Mouse (Mus musculus): ENCODE measurements around the gene Ppfibp1.
A peak's percentile ranks its signal among the peaks of the same experiment; 100 is the strongest.
"Not testable (repeated sequence)": the region's sequence is repeated elsewhere in the genome, so short reads cannot be mapped to it uniquely, and the experiment has no call there.

The Ppfibp1 gene

GRCm38 (mm10) chr6:146887958-146888659 is at the start of gene Ppfibp1:
Gene Ppfibp1, plus strand, starts transcription at chr6:146888487.
- DNase-seq, result peak; percentile 97

DNA sequence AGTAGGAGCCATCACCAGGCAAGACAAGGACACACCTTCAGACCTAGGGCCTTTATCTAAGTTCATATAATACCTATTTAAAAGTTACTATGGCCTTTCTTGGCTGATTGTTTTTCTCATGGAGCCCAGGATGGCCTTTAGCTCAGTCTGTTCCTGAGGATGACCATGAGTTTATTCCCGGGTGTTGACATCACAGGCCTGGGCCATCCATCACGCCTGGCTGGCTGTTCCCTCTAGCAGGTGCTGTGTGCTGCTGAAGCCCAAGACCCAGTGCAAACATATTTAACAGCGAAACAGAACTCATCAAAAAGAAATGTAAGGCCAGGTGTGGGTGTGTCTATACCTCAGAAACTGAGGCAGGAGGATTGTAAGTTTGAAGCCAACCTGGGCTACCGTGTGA is 49.4 kb upstream of the Ppfibp1 start:
- no peak for DNase-seq

DNA sequence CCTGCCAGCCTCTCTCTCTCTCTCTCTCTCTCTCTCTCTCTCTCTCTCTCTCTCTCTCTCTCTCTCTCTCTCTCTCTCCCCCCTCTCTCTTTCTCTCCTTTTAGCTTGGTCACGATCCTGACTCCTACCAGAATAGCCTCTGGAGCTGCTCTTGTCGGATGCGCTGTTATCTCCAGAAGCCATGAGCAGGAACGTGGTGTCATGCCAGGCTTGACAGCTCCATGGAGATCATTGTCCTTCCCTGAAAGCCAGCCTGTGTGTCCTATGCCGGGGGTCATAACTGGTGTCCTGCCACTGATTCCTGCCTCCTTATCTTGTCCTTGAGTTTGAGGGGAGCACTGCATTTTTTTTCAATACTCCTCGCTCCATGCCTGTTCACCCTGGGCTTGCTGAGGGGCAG is 43.4 kb upstream of the Ppfibp1 start:
- no peak for DNase-seq

- DNase-seq, result no peak
Measured at GRCm38 (mm10) chr6:146845347-146845746, 42.9 kb upstream of the Ppfibp1 start.

- DNase-seq, result no peak
Measured at GRCm38 (mm10) chr6:146845961-146846750, 42.1 kb upstream of the Ppfibp1 start.

DNA sequence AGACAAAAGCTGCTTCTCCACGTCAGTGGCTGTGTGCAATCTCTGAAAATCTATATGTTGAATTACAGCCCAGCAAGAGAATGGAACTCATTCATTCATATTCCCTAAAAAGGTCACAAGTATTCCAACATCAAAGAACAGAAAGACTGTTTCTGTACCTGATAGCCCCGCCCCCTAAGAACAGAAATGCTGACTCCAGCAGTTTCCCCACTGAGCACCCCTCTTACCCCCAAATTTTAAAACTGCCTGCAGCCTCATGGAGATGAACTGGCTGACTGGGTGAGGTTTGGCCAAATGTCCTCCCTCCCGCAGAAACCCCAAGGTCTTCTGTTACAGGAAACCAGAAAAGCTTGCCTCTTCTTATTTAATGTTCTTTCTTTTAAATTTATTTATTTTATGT is 40.9 kb upstream of the Ppfibp1 start:
- DNase-seq, result no peak

GRCm38 (mm10) chr6:146848281-146848680 is 40.0 kb upstream of the Ppfibp1 start:
- DNase-seq, result no peak

GRCm38 (mm10) chr6:146850050-146850449 is 38.2 kb upstream of the Ppfibp1 start, which contains the start of gene Smco2:
Gene Smco2, plus strand, starts transcription at chr6:146850104.
- no peak for DNase-seq

GRCm38 (mm10) chr6:146851916-146852315 is 36.4 kb upstream of the Ppfibp1 start:
- no peak for DNase-seq

DNA sequence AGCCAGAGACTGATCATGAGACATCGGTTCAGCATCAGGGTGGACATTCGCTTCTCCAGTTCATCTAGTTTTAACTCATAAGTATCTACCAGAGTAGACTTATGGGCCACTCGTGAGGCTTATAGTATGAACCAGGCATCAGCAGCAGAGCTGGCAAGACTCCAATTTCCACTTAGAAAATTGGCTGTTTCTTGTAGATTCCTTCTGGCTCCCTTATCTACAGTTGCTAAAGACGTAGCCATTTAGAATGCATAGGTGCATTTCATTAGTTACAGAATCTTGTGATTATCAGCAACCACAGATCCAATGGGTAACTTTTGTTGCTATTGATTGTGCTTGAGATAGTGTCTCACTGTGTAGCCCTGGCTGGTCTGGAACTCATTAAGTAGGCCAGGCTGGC is 35.5 kb upstream of the Ppfibp1 start:
- no peak for DNase-seq

GRCm38 (mm10) chr6:146855185-146855584 is 33.1 kb upstream of the Ppfibp1 start:
- DNase-seq, result no peak

- no peak for DNase-seq
Measured at GRCm38 (mm10) chr6:146857386-146857785, 30.9 kb upstream of the Ppfibp1 start.

GRCm38 (mm10) chr6:146863154-146863553 is 25.1 kb upstream of the Ppfibp1 start:
- DNase-seq, result no peak

DNA sequence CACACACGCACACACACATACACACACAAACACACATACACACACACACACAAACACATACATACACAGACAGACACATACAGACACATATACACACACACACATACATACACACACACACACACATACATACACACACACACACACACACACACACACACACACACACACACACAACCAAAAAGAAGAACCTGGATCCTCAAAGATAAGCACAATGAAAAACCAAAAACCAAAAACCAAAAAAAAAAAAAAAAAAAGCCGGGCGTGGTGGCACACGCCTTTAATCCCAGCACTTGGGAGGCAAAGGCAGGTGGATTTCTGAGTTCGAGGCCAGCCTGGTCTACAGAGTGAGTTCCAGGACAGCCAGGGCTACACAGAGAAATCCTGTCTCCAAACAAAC is 23.9 kb upstream of the Ppfibp1 start:
- not testable (repeated sequence) for DNase-seq

DNA sequence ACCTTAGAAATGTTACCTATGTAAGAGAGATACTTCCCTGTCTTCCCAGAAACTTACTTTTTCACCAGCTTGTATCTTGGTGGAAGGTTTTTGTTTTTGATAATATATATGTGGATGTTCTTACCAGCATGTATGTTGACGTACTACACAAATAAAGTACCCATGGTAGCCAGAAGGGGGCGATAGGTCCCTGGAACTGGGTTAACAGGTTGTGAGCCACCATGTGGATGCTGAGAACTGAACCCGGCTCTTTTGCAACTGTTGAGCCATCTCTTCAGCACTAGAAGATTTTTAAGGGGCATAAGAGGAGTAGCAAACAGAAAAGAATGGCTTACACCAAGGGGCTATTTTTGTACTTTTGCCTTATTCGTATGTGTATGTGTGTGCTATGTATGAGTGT is 22.6 kb upstream of the Ppfibp1 start:
- peak; percentile 21 for DNase-seq

- DNase-seq, result peak; percentile 32
Measured at GRCm38 (mm10) chr6:146871975-146872374, 16.3 kb upstream of the Ppfibp1 start.

- DNase-seq, result no peak
Measured at GRCm38 (mm10) chr6:146874415-146874814, 13.9 kb upstream of the Ppfibp1 start.

DNA sequence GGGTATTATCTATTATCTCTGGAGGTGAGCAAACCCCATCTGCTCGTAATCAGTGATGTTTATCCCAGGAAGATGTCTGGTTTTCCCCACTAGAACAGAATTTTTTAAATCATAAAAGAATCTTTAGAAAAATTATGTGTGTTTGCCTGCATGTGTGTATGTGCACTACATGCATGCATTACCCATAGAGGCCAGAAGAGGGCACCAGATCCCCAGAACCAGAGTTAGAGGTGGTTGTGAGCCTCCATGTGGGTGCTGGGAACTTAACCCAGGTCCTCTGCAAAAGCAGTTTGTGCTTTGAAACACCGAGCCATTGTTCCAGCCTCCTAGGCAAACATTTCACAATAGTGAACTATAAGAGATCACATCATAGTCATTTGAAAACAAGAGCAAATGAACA is 11.5 kb upstream of the Ppfibp1 start:
- DNase-seq, result no peak

- DNase-seq, result no peak
Measured at GRCm38 (mm10) chr6:146877425-146878045, 10.8 kb upstream of the Ppfibp1 start.

DNA sequence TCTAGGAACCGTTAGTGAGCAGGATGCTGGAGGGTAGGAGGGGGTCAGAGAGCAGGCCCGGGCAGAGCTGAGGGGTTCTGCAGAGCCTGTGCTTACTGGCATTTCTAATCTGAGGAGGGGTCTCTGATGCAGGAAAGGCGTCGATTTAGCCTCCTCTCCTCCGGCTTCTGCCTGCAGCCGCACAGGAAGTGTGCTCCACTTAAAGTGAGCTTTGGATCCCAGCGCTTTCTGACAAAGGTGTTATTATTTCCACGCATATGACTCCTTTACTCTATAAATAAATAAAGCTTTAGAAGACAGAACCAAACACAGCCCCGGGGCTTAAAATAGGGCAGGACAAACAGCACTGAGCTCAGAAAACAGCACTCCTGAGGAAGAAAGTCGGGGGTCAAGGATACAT is 9.4 kb upstream of the Ppfibp1 start:
- no peak for DNase-seq

DNA sequence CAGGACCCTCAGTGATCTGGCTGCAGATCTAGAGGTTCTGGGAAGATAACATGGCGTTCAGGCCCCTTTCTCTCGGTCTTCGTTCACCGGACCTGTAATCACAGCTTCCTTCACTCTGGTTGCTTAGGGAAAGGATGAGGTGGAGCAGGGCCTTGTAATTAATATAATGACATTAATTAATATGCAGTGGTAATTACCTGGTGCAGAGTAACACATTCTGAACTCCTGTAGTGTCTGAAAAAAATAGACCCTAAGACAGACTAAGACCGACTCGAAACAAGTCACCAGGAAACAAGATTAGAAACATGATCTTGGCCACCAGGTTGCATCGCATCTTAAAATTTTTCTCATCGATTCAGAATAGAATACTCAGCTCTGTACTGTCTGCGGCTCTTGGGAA is 8.4 kb upstream of the Ppfibp1 start:
- DNase-seq, result no peak

- no peak for DNase-seq
Measured at GRCm38 (mm10) chr6:146880296-146880695, 8.0 kb upstream of the Ppfibp1 start.

GRCm38 (mm10) chr6:146881896-146882770 is 6.2 kb upstream of the Ppfibp1 start:
- no peak for DNase-seq
